11 mouse cellular contexts compared by ENCODE assay signal in genomic region chr2:128155412-128156066, GRCm38 (mm10). TPM values are rescaled to one million over a fixed set of nuclear protein-coding genes. Genes with fewer than 3 reads are reported as not detected.
DNase-seq lines count a peak whose midpoint lies in the region; ATAC-seq and TF ChIP-seq lines count a peak whose summit lies in the region.
"Had no signal": no experiment of that assay in that cellular context is flagged by ENCODE, and none has a peak within 500 bp of the region (broad histone marks: within the 10 kb centered on the region; RNA-seq: fewer than 3 reads in every experiment).

No protein-coding gene starts in this region.

- no peaks in the 10 kb centered on the region for H3K36me3 ChIP-seq in kidney, adult 2 months (ENCODE audit: control insufficient read depth, insufficient read depth, low read length)
- H3K36me3 ChIP-seq in liver, postnatal 0 days (replicated peaks; ENCODE audit: insufficient read depth, low read length): peaks cover 28% of the 10 kb centered on the region
- H3K36me3 ChIP-seq in limb, embryonic 10.5 days: peaks cover 97% of the 10 kb centered on the region

- ATAC-seq in liver, postnatal 0 days: peak; percentile 58

- H3K27ac ChIP-seq in kidney, adult 2 months (ENCODE audit: insufficient read depth, low read depth, low read length): no peak overlapping the region
- no peak overlapping the region for H3K27ac ChIP-seq in liver, postnatal 0 days (ENCODE audit: low read depth)
- H3K27ac ChIP-seq in limb, embryonic 10.5 days: no peak overlapping the region
- H3K27ac ChIP-seq: left cerebral cortex, adult 2 months had no signal

- no peak for TF ChIP-seq POLR2A in kidney, adult 2 months (IDR thresholded peaks at IDR 0.05; ENCODE audit: low read depth, low read length)

- TF ChIP-seq CTCF in kidney, adult 2 months (conservative IDR thresholded peaks at IDR 0.05; ENCODE audit: insufficient read depth, insufficient read length, low read depth, low read length): no peak
- TF ChIP-seq CTCF in liver, postnatal 0 days (IDR thresholded peaks at IDR 0.05; ENCODE audit: low read depth): no peak

- no peaks in the 10 kb centered on the region for H3K4me1 ChIP-seq in kidney, adult 2 months (ENCODE audit: control insufficient read depth, insufficient read depth, low read length)
- peaks cover 41% of the 10 kb centered on the region for H3K4me1 ChIP-seq in liver, postnatal 0 days (ENCODE audit: insufficient read depth)
- peaks cover 19% of the 10 kb centered on the region; the same call in 1 of the 2 replicates for H3K4me1 ChIP-seq in limb, embryonic 10.5 days

- H3K4me2 ChIP-seq in liver, postnatal 0 days (ENCODE audit: low read depth, low read length): no peak overlapping the region

- peak; percentile 72 to 75 for DNase-seq in adrenal gland, adult (ENCODE audit: inconsistent age in 2 of 2, low spot score in 1 of 2)
- DNase-seq in adrenal gland, adult 8-10 months: no peak
- peak; percentile 43 for DNase-seq in kidney, adult 2 months
- DNase-seq in kidney, postnatal 4 days: no peak
- peak; percentile 63 for DNase-seq in adrenal gland, adult 2 months
- DNase-seq in liver, postnatal 0 days: peak; percentile 50
- DNase-seq in lung, postnatal 36 days: no peak
- no peak for DNase-seq in limb, embryonic 10.5 days (ENCODE audit: low spot score)
- DNase-seq: lung, postnatal 4 days had no signal

- H3K27me3 ChIP-seq in kidney, adult 2 months (replicated peaks; ENCODE audit: control insufficient read depth, insufficient read depth, low read length): no peaks in the 10 kb centered on the region
- no peaks in the 10 kb centered on the region for H3K27me3 ChIP-seq in liver, postnatal 0 days (ENCODE audit: insufficient read depth, low read length)
- H3K27me3 ChIP-seq in limb, embryonic 10.5 days (ENCODE audit: low read depth, poor library complexity, severe bottlenecking): no peaks in the 10 kb centered on the region

- no peak overlapping the region for H3K4me3 ChIP-seq in kidney, adult 2 months (ENCODE audit: insufficient read depth, low read depth, low read length)
- H3K4me3 ChIP-seq in liver, postnatal 0 days (ENCODE audit: low read depth, low read length): no peak overlapping the region
- H3K4me3 ChIP-seq in limb, embryonic 10.5 days: no peak overlapping the region
- H3K4me3 ChIP-seq: embryonic facial prominence, embryonic 10.5 days; left cerebral cortex, adult 2 months had no signal

- WGBS in kidney, adult 2 months: 85% methylated on average over 13 of the region's 13 CpGs
- 77% methylated on average over 13 of the region's 13 CpGs for WGBS in liver, postnatal 0 days (ENCODE audit: insufficient replicate concordance)
- WGBS in limb, embryonic 10.5 days: 94% methylated on average over 13 of the region's 13 CpGs

- H3K9me3 ChIP-seq in liver, postnatal 0 days (ENCODE audit: low read length): no peaks in the 10 kb centered on the region
- H3K9me3 ChIP-seq in limb, embryonic 10.5 days (replicated peaks): no peaks in the 10 kb centered on the region
- H3K9me3 ChIP-seq: embryonic facial prominence, embryonic 10.5 days had no signal

- no peak overlapping the region for H3K9ac ChIP-seq in liver, postnatal 0 days (replicated peaks)

- TF ChIP-seq EP300 in liver, postnatal 0 days (IDR thresholded peaks at IDR 0.05; ENCODE audit: low read depth): no peak

RNA-seq across cellular contexts. Expression of gene Bcl2l11, which starts 29.7 kb away (rescaled TPM):
- total RNA-seq in adrenal gland, adult 8-10 months (2022): 10 to 100 TPM; 10.2 to 43.3 (median 41.6) TPM
- polyA plus RNA-seq in kidney, adult 2 months (2012; rRNA removed): 7.1 and 7.8 TPM in 2 replicates
- total RNA-seq in adrenal gland, adult 2 months (2021): 10 to 100 TPM; 18.1 to 36.7 TPM
- polyA plus RNA-seq in adrenal gland, adult 2 months (2012; rRNA removed): 16.6 and 21.5 TPM in 2 replicates
- 6.4 and 6.5 TPM in 2 replicates for polyA plus RNA-seq in liver, postnatal 0 days (2015; fragmentation: Nextera tagmentation; extraction: Ambion mirVana)
- 28.4 and 35.9 TPM in 2 replicates for polyA plus RNA-seq in limb, embryonic 10.5 days (2016; fragmentation: Nextera tagmentation; extraction: Ambion mirVana)

Comparison
In these comparisons a context has a peak if more than half of its experiments do, and no peak if none do; other contexts are left out.
1. DNase-seq: peak in adrenal gland, adult (2 of 2), kidney, adult 2 months (single experiment), adrenal gland, adult 2 months (single experiment) and liver, postnatal 0 days (single experiment); none in adrenal gland, adult 8-10 months (single experiment), kidney, postnatal 4 days (0 of 2), lung, postnatal 36 days (single experiment) and limb, embryonic 10.5 days (single experiment).